In genomic region chr2:38337681-38338080, GRCm38 (mm10) we compare ENCODE assay signal across 22 mouse cellular contexts. TPM values are rescaled to one million over a fixed set of nuclear protein-coding genes. Genes with fewer than 3 reads are reported as not detected.
DNase-seq lines count a peak whose midpoint lies in the region; ATAC-seq and TF ChIP-seq lines count a peak whose summit lies in the region.
"Had no signal": no experiment of that assay in that cellular context is flagged by ENCODE, and none has a peak within 500 bp of the region (broad histone marks: within the 10 kb centered on the region; RNA-seq: fewer than 3 reads in every experiment).

No protein-coding gene starts in this region.

- H3K36me3 ChIP-seq in forebrain, embryonic 12.5 days (replicated peaks), result no peaks in the 10 kb centered on the region
- no peaks in the 10 kb centered on the region for H3K36me3 ChIP-seq in forebrain, embryonic 16.5 days (ENCODE audit: control insufficient read depth, insufficient read depth)
- H3K36me3 ChIP-seq in midbrain, embryonic 10.5 days, result no peaks in the 10 kb centered on the region
- H3K36me3 ChIP-seq in midbrain, postnatal 0 days (ENCODE audit: insufficient read depth, low read length), result no peaks in the 10 kb centered on the region
- no peaks in the 10 kb centered on the region for H3K36me3 ChIP-seq in embryonic facial prominence, embryonic 10.5 days (replicated peaks)
- no peaks in the 10 kb centered on the region for H3K36me3 ChIP-seq in midbrain, embryonic 14.5 days (ENCODE audit: control insufficient read depth, insufficient read depth, low read length)
- H3K36me3 ChIP-seq: heart, embryonic 12.5 days; hindbrain, embryonic 10.5 days had no signal

- ATAC-seq in forebrain, embryonic 12.5 days (ENCODE audit: low FRiP score), result no peak
- ATAC-seq in forebrain, embryonic 16.5 days, result no peak
- no peak for ATAC-seq in midbrain, postnatal 0 days (ENCODE audit: low FRiP score)
- ATAC-seq in midbrain, embryonic 14.5 days (ENCODE audit: low FRiP score, low TSS enrichment), result no peak
- ATAC-seq: activated CD4-positive, CD25-positive, alpha-beta regulatory T cell, adult 4 months; Patski had no signal

- H3K4me3 ChIP-seq in forebrain, embryonic 12.5 days (replicated peaks), result no peak overlapping the region
- no peak overlapping the region for H3K4me3 ChIP-seq in forebrain, embryonic 16.5 days (replicated peaks; ENCODE audit: low read length)
- H3K4me3 ChIP-seq in midbrain, embryonic 10.5 days, result no peak overlapping the region
- H3K4me3 ChIP-seq in midbrain, postnatal 0 days (ENCODE audit: low read depth, low read length), result no peak overlapping the region
- no peak overlapping the region for H3K4me3 ChIP-seq in embryonic facial prominence, embryonic 10.5 days
- no peak overlapping the region for H3K4me3 ChIP-seq in midbrain, embryonic 14.5 days (replicated peaks; ENCODE audit: low read depth, low read length)
- H3K4me3 ChIP-seq: erythroblast, embryonic 14.5 days; gastrocnemius, adult 2 months; heart, embryonic 12.5 days had no signal

- peak overlapping the region; percentile 77 for H3K4me2 ChIP-seq in forebrain, embryonic 12.5 days
- H3K4me2 ChIP-seq in forebrain, embryonic 16.5 days (ENCODE audit: low read length), result no peak overlapping the region
- no peak overlapping the region for H3K4me2 ChIP-seq in midbrain, postnatal 0 days (ENCODE audit: low read depth, low read length, poor library complexity, severe bottlenecking)
- no peak overlapping the region for H3K4me2 ChIP-seq in midbrain, embryonic 14.5 days (ENCODE audit: low read length)
- H3K4me2 ChIP-seq: heart, embryonic 12.5 days had no signal

- H3K9me3 ChIP-seq in forebrain, embryonic 12.5 days, result no peaks in the 10 kb centered on the region
- no peaks in the 10 kb centered on the region for H3K9me3 ChIP-seq in forebrain, embryonic 16.5 days (ENCODE audit: control insufficient read depth, low read length)
- H3K9me3 ChIP-seq in midbrain, embryonic 10.5 days (replicated peaks), result no peaks in the 10 kb centered on the region
- H3K9me3 ChIP-seq in midbrain, postnatal 0 days (ENCODE audit: low read length), result no peaks in the 10 kb centered on the region
- H3K9me3 ChIP-seq in embryonic facial prominence, embryonic 10.5 days, result no peaks in the 10 kb centered on the region
- H3K9me3 ChIP-seq in midbrain, embryonic 14.5 days (ENCODE audit: control insufficient read depth, low read length), result no peaks in the 10 kb centered on the region
- H3K9me3 ChIP-seq: heart, embryonic 12.5 days; hindbrain, embryonic 10.5 days had no signal

- H3K27me3 ChIP-seq in forebrain, embryonic 12.5 days, result peaks cover 77% of the 10 kb centered on the region
- peaks cover 18% of the 10 kb centered on the region for H3K27me3 ChIP-seq in forebrain, embryonic 16.5 days (replicated peaks; ENCODE audit: control insufficient read depth, insufficient read depth, low read length)
- peaks cover 100% of the 10 kb centered on the region for H3K27me3 ChIP-seq in midbrain, embryonic 10.5 days (ENCODE audit: low read depth, poor library complexity, severe bottlenecking)
- H3K27me3 ChIP-seq in midbrain, postnatal 0 days (ENCODE audit: insufficient read depth, low read length), result peaks cover 32% of the 10 kb centered on the region
- peaks cover 100% of the 10 kb centered on the region for H3K27me3 ChIP-seq in embryonic facial prominence, embryonic 10.5 days (replicated peaks; ENCODE audit: low read depth, poor library complexity, severe bottlenecking)
- peaks cover 66% of the 10 kb centered on the region for H3K27me3 ChIP-seq in midbrain, embryonic 14.5 days (ENCODE audit: control insufficient read depth, insufficient read depth, low read length)

- peaks cover 49% of the 10 kb centered on the region for H3K4me1 ChIP-seq in forebrain, embryonic 12.5 days
- H3K4me1 ChIP-seq in forebrain, embryonic 16.5 days (replicated peaks; ENCODE audit: control insufficient read depth, insufficient read depth, low read length), result peaks cover 14% of the 10 kb centered on the region
- peaks cover 32% of the 10 kb centered on the region for H3K4me1 ChIP-seq in midbrain, embryonic 10.5 days
- no peaks in the 10 kb centered on the region for H3K4me1 ChIP-seq in midbrain, postnatal 0 days (ENCODE audit: insufficient read depth, low read length)
- H3K4me1 ChIP-seq in embryonic facial prominence, embryonic 10.5 days, result peaks cover 26% of the 10 kb centered on the region
- peaks cover 16% of the 10 kb centered on the region; the same call in 1 of the 2 replicates for H3K4me1 ChIP-seq in midbrain, embryonic 14.5 days (ENCODE audit: control insufficient read depth, insufficient read depth, low read length)

- H3K27ac ChIP-seq in forebrain, embryonic 12.5 days, result peak overlapping the region; percentile 97; the same call in 1 of the 2 replicates
- no peak overlapping the region for H3K27ac ChIP-seq in forebrain, embryonic 16.5 days (ENCODE audit: low read length)
- no peak overlapping the region for H3K27ac ChIP-seq in midbrain, embryonic 10.5 days (replicated peaks)
- H3K27ac ChIP-seq in midbrain, postnatal 0 days (ENCODE audit: low read depth, low read length), result no peak overlapping the region
- H3K27ac ChIP-seq in embryonic facial prominence, embryonic 10.5 days (replicated peaks), result no peak overlapping the region
- H3K27ac ChIP-seq in midbrain, embryonic 14.5 days (replicated peaks; ENCODE audit: low read depth, low read length), result peak overlapping the region; percentile 3; the same call in 1 of the 2 replicates
- H3K27ac ChIP-seq: gastrocnemius, adult 2 months; hindbrain, embryonic 10.5 days; hindbrain, embryonic 14.5 days had no signal

- peak overlapping the region; percentile 38; the same call in 1 of the 2 replicates for H3K9ac ChIP-seq in forebrain, embryonic 12.5 days
- no peak overlapping the region for H3K9ac ChIP-seq in forebrain, embryonic 16.5 days (replicated peaks; ENCODE audit: low read depth, low read length)
- no peak overlapping the region for H3K9ac ChIP-seq in midbrain, postnatal 0 days (replicated peaks; ENCODE audit: low read length, poor library complexity, severe bottlenecking)
- H3K9ac ChIP-seq in midbrain, embryonic 14.5 days (replicated peaks; ENCODE audit: low read length), result no peak overlapping the region
- H3K9ac ChIP-seq: heart, embryonic 12.5 days; hindbrain, embryonic 14.5 days had no signal

- DNase-seq in midbrain, embryonic 10.5 days (ENCODE audit: low spot score), result peak; percentile 16
- no peak for DNase-seq in midbrain, postnatal 0 days (ENCODE audit: low spot score)
- DNase-seq in embryonic facial prominence, embryonic 10.5 days (ENCODE audit: low spot score), result peak; percentile 12
- no peak for DNase-seq in midbrain, embryonic 14.5 days
- no peak for DNase-seq in thymus, postnatal 4 days
- DNase-seq: adrenal gland, postnatal 14 days; cerebellum, adult 11-12 months; cerebellum, adult 9-10 months; cerebellum, postnatal 25 days; gastrocnemius, adult 2 months; gastrocnemius, postnatal 25 days had no signal

- TF ChIP-seq CTCF in midbrain, postnatal 0 days (IDR thresholded peaks at IDR 0.05), result no peak

- WGBS in forebrain, embryonic 12.5 days, result 32% methylated on average over 5 of the region's 5 CpGs
- 49% methylated on average over 5 of the region's 5 CpGs for WGBS in forebrain, embryonic 16.5 days
- 8% methylated on average over 5 of the region's 5 CpGs for whole genome bisulfite sequencing in midbrain, embryonic 10.5 days
- 33% methylated on average over 5 of the region's 5 CpGs for WGBS in midbrain, postnatal 0 days
- 7% methylated on average over 5 of the region's 5 CpGs for WGBS in embryonic facial prominence, embryonic 10.5 days
- WGBS in midbrain, embryonic 14.5 days, result 11% methylated on average over 5 of the region's 5 CpGs

RNA-seq across cellular contexts. Expression of gene Lhx2, which starts 1.4 kb away (rescaled TPM):
- polyA plus RNA-seq in forebrain, embryonic 12.5 days (2016; fragmentation: Nextera tagmentation; extraction: Ambion mirVana), result 196 and 224 TPM in 2 replicates
- 69.7 and 90.4 TPM in 2 replicates for polyA plus RNA-seq in forebrain, embryonic 16.5 days (2015; fragmentation: Nextera tagmentation; extraction: Ambion mirVana)
- 23.3 and 29.0 TPM in 2 replicates for polyA plus RNA-seq in midbrain, embryonic 10.5 days (2016; fragmentation: Nextera tagmentation; extraction: Ambion mirVana)
- total RNA-seq in midbrain, postnatal 0 days (2014; rRNA removed), result 77.5 and 90.1 TPM in 2 replicates
- 22.1 and 23.8 TPM in 2 replicates for polyA plus RNA-seq in midbrain, postnatal 0 days (2015; fragmentation: Nextera tagmentation; extraction: Ambion mirVana)
- polyA plus RNA-seq in embryonic facial prominence, embryonic 10.5 days (2016; fragmentation: Nextera tagmentation; extraction: Ambion mirVana), result 17.9 and 19.6 TPM in 2 replicates
- polyA plus RNA-seq in midbrain, embryonic 14.5 days (2014; fragmentation: Nextera tagmentation; extraction: Ambion mirVana), result 47.8 and 68.9 TPM in 2 replicates
- total RNA-seq: adrenal gland, adult 18-20 months; granulocyte monocyte progenitor cell, adult 5-6 weeks had no signal
- polyA plus RNA-seq: activated CD4-positive, CD25-positive, alpha-beta regulatory T cell, adult 4 months; heart, embryonic 16.5 days had no signal

RNA-seq across cellular contexts. Expression of gene Dennd1a, which starts 50.5 kb away (rescaled TPM):
- polyA plus RNA-seq in forebrain, embryonic 12.5 days (2016; fragmentation: Nextera tagmentation; extraction: Ambion mirVana), result 23.4 and 30.3 TPM in 2 replicates
- polyA plus RNA-seq in forebrain, embryonic 16.5 days (2015; fragmentation: Nextera tagmentation; extraction: Ambion mirVana), result 15.1 and 19.5 TPM in 2 replicates
- 10.1 and 13.3 TPM in 2 replicates for polyA plus RNA-seq in midbrain, embryonic 10.5 days (2016; fragmentation: Nextera tagmentation; extraction: Ambion mirVana)
- total RNA-seq in midbrain, postnatal 0 days (2014; rRNA removed), result 51.1 and 62.3 TPM in 2 replicates
- 15.1 and 15.9 TPM in 2 replicates for polyA plus RNA-seq in midbrain, postnatal 0 days (2015; fragmentation: Nextera tagmentation; extraction: Ambion mirVana)
- 12.2 and 13.7 TPM in 2 replicates for polyA plus RNA-seq in embryonic facial prominence, embryonic 10.5 days (2016; fragmentation: Nextera tagmentation; extraction: Ambion mirVana)
- polyA plus RNA-seq in midbrain, embryonic 14.5 days (2014; fragmentation: Nextera tagmentation; extraction: Ambion mirVana), result 16.6 and 18.1 TPM in 2 replicates

Comparison
In these comparisons a context has a peak if more than half of its experiments do, and no peak if none do; other contexts are left out.
1. H3K27ac ChIP-seq: peak in forebrain, embryonic 12.5 days (single experiment) and midbrain, embryonic 14.5 days (single experiment); none in forebrain, embryonic 16.5 days (single experiment), midbrain, embryonic 10.5 days (single experiment), midbrain, postnatal 0 days (single experiment) and embryonic facial prominence, embryonic 10.5 days (single experiment).
2. DNase-seq: peak in midbrain, embryonic 10.5 days (single experiment) and embryonic facial prominence, embryonic 10.5 days (single experiment); none in midbrain, postnatal 0 days (single experiment), midbrain, embryonic 14.5 days (single experiment) and thymus, postnatal 4 days (single experiment).